Mouse (Mus musculus) Muller cell, postnatal 12 days (primary cell): Measurements from ENCODE around the gene Camkv.
A peak's percentile ranks its signal among the peaks of the same experiment; 100 is the strongest.

ENCODE experiments used
- DNase-seq: peaks from one replicate; pipeline ENCODE4 v3.0.0-alpha.2; 2015; ENCODE audit errors: inconsistent ontology term

Gene Camkv

GRCm38 (mm10) chr9:107923021-107923420 is 12.5 kb upstream of the Camkv start:
- no peak for DNase-seq

GRCm38 (mm10) chr9:107923956-107924355 is 11.5 kb upstream of the Camkv start:
- DNase-seq = no peak

- DNase-seq = no peak
These were observed 10.2 kb upstream of the Camkv start for GRCm38 (mm10) chr9:107925251-107925650.

GRCm38 (mm10) chr9:107926920-107927420 is 8.5 kb upstream of the Camkv start:
- DNase-seq = no peak

GRCm38 (mm10) chr9:107927749-107928148 is 7.7 kb upstream of the Camkv start:
- DNase-seq = no peak

GRCm38 (mm10) chr9:107928169-107928568 is 7.3 kb upstream of the Camkv start, which contains the start of gene Actl11:
Gene Actl11 (plus strand): TSS chr9:107928469.
- DNase-seq = no peak

GRCm38 (mm10) chr9:107932221-107932620 is 3.3 kb upstream of the Camkv start:
- no peak for DNase-seq

GRCm38 (mm10) chr9:107934146-107934545 is 1.3 kb upstream of the Camkv start:
- DNase-seq = no peak

- peak; percentile 55 for DNase-seq
These were observed 328 bp downstream of the Camkv start for GRCm38 (mm10) chr9:107935790-107936214.

GRCm38 (mm10) chr9:107936215-107936822 is 845 bp downstream of the Camkv start:
- no peak for DNase-seq

- no peak for DNase-seq
These were observed 1.4 kb downstream of the Camkv start for GRCm38 (mm10) chr9:107936831-107937230.

- DNase-seq = no peak
These were observed 12.0 kb downstream of the Camkv start for GRCm38 (mm10) chr9:107947241-107948194.

GRCm38 (mm10) chr9:107949184-107949921 is 13.9 kb downstream of the Camkv start:
- no peak for DNase-seq

- DNase-seq = no peak
These were observed 14.4 kb downstream of the Camkv start, which contains the start of gene Traip for GRCm38 (mm10) chr9:107949922-107950235. Gene Traip (plus strand): TSS chr9:107950136.

GRCm38 (mm10) chr9:107950460-107951355 is 15.2 kb downstream of the Camkv start:
- DNase-seq = peak; percentile 84

GRCm38 (mm10) chr9:107955613-107956289 is 20.3 kb downstream of the Camkv start:
- DNase-seq = no peak

- DNase-seq = no peak
These were observed 21.7 kb downstream of the Camkv start for GRCm38 (mm10) chr9:107957141-107957540.

- DNase-seq = no peak
These were observed 24.4 kb downstream of the Camkv start for GRCm38 (mm10) chr9:107959896-107960295.

- DNase-seq = no peak
These were observed 25.5 kb downstream of the Camkv start for GRCm38 (mm10) chr9:107960928-107961327.

GRCm38 (mm10) chr9:107961351-107961762 is 25.9 kb downstream of the Camkv start:
- DNase-seq = no peak
